Mouse (Mus musculus) midbrain, embryonic 13.5 days (tissue): Measurements from ENCODE around the gene Pip5k1b. TPM values are rescaled to one million over a fixed set of nuclear protein-coding genes. Genes with fewer than 3 reads are reported as not detected.

Experiments
- ATAC-seq: fragments of 200-750 bp; cut with Nextera tagmentation; 2 replicates; pipeline ENCODE4 v1.8.0; 2017; ENCODE audit warnings: mild to moderate bottlenecking, moderate TSS enrichment, moderate library complexity
- H3K27ac ChIP-seq: fragments of 300-500 bp; sonication (generic); 2 replicates; pipeline ENCODE4 v1.5.1; 2015; ENCODE audit warnings: inconsistent platforms, mild to moderate bottlenecking, moderate library complexity
- H3K27me3 ChIP-seq: fragments of 300-500 bp; sonication (generic); 2 replicates; pipeline ENCODE4 v1.6.1; 2015; ENCODE audit warnings: mild to moderate bottlenecking, inconsistent platforms
- H3K36me3 ChIP-seq: fragments of 300-500 bp; sonication (generic); 2 replicates; pipeline ENCODE4 v1.6.1; 2015; ENCODE audit warnings: mild to moderate bottlenecking, inconsistent platforms
- H3K4me1 ChIP-seq: fragments of 300-500 bp; sonication (generic); replicated peaks from 2 replicates; pipeline ENCODE4 v1.6.1; 2015; ENCODE audit warnings: inconsistent platforms
- H3K4me2 ChIP-seq: fragments of 300-500 bp; sonication (generic); replicated peaks from 2 replicates; pipeline ENCODE4 v1.6.1; 2015; ENCODE audit warnings: moderate library complexity, mild to moderate bottlenecking, inconsistent platforms
- H3K4me3 ChIP-seq: fragments of 300-500 bp; sonication (generic); replicated peaks from 2 replicates; pipeline ENCODE4 v1.5.1; 2015; ENCODE audit warnings: mild to moderate bottlenecking, inconsistent platforms
- H3K9ac ChIP-seq: fragments of 300-500 bp; sonication (generic); replicated peaks from 2 replicates; pipeline ENCODE4 v1.6.1; 2015; ENCODE audit warnings: mild to moderate bottlenecking, inconsistent platforms
- H3K9me3 ChIP-seq: fragments of 300-500 bp; sonication (generic); 2 replicates; pipeline ENCODE4 v1.6.1; 2016; ENCODE audit warnings: mild to moderate bottlenecking, inconsistent platforms
- WGBS: fragments of 180-500 bp; shearing (Covaris S2); methylation state at CpG from one replicate; pipeline ENCODE4 v1.1.7; 2015; 5-methylcytosine and 5-hydroxymethylcytosine counted together
- polyA plus RNA-seq: library from polyadenylated mRNA; unstranded; fragments of >200 nt; fragmentation: Nextera tagmentation; extraction: Ambion mirVana; gene quantifications from 2 replicates; pipeline ENCODE4 v1.2.1, GENCODE M21; 2015

The Pip5k1b gene
- polyA plus RNA-seq, 1 experiment from 2014 or later = 1.3 TPM

- 83% methylated on average over 5 of the region's 5 CpGs for WGBS
- Histone ChIP-seq H3K36me3 (no peaks in the 10 kb centered on the region), H3K27me3 (no peaks in the 10 kb centered on the region), H3K9me3 (no peaks in the 10 kb centered on the region), H3K4me3 (no peak overlapping the region), H3K4me1 (no peaks in the 10 kb centered on the region), H3K27ac (no peak overlapping the region), H3K4me2 (no peak overlapping the region), H3K9ac (no peak overlapping the region)
- no peak for ATAC-seq
Measured at GRCm38 (mm10) chr19:24332956-24333355, 222.7 kb downstream of the Pip5k1b start.

- H3K9me3 ChIP-seq = no peaks in the 10 kb centered on the region
- no peaks in the 10 kb centered on the region for H3K36me3 ChIP-seq
- H3K9ac ChIP-seq = no peak overlapping the region
- 86% methylated on average over 2 of the region's 2 CpGs for WGBS
- ATAC-seq = no peak
- no peak overlapping the region for H3K4me3 ChIP-seq
- no peaks in the 10 kb centered on the region for H3K27me3 ChIP-seq
- H3K27ac ChIP-seq = no peak overlapping the region
- H3K4me1 ChIP-seq = no peaks in the 10 kb centered on the region
- H3K4me2 ChIP-seq = no peak overlapping the region
Measured at GRCm38 (mm10) chr19:24331274-24331673, 224.4 kb downstream of the Pip5k1b start.

GRCm38 (mm10) chr19:24330366-24330765 lies 225.3 kb downstream of the Pip5k1b start:
- no peak for ATAC-seq
- H3K4me3 ChIP-seq = no peak overlapping the region
- no peak overlapping the region for H3K27ac ChIP-seq
- H3K27me3 ChIP-seq = no peaks in the 10 kb centered on the region
- H3K4me2 ChIP-seq = no peak overlapping the region
- no peaks in the 10 kb centered on the region for H3K4me1 ChIP-seq
- no peaks in the 10 kb centered on the region for H3K9me3 ChIP-seq
- H3K36me3 ChIP-seq = no peaks in the 10 kb centered on the region
- no peak overlapping the region for H3K9ac ChIP-seq
- 75% methylated on average over 2 of the region's 2 CpGs for whole genome bisulfite sequencing

GRCm38 (mm10) chr19:24327921-24328320 lies 227.8 kb downstream of the Pip5k1b start:
- Histone ChIP-seq H3K36me3 (no peaks in the 10 kb centered on the region), H3K9me3 (no peaks in the 10 kb centered on the region), H3K27me3 (no peaks in the 10 kb centered on the region), H3K4me3 (no peak overlapping the region), H3K4me1 (peaks cover 11% of the 10 kb centered on the region), H3K27ac (no peak overlapping the region), H3K4me2 (no peak overlapping the region), H3K9ac (no peak overlapping the region)
- ATAC-seq = no peak
- WGBS = 75% methylated on average over 2 of the region's 2 CpGs

- H3K36me3 ChIP-seq = no peaks in the 10 kb centered on the region
- no peak overlapping the region for H3K4me3 ChIP-seq
- H3K27me3 ChIP-seq = 0 out of 2 replicates have a peak, but pooled peaks cover 3% of the 10 kb centered on the region
- H3K9me3 ChIP-seq = no peaks in the 10 kb centered on the region
- peaks cover 11% of the 10 kb centered on the region for H3K4me1 ChIP-seq
- no peak for ATAC-seq
- no peak overlapping the region for H3K27ac ChIP-seq
- WGBS = 50% methylated on average over 1 of the region's 1 CpGs
- no peak overlapping the region for H3K9ac ChIP-seq
- H3K4me2 ChIP-seq = no peak overlapping the region
Measured at GRCm38 (mm10) chr19:24326969-24327368, 228.7 kb downstream of the Pip5k1b start.

- H3K4me3 ChIP-seq = no peak overlapping the region
- H3K27ac ChIP-seq = no peak overlapping the region
- no peak for ATAC-seq
- no peaks in the 10 kb centered on the region for H3K9me3 ChIP-seq
- 87% methylated on average over 6 of the region's 6 CpGs for WGBS
- no peaks in the 10 kb centered on the region for H3K36me3 ChIP-seq
- 0 out of 2 replicates have a peak, but pooled peaks cover 8% of the 10 kb centered on the region for H3K27me3 ChIP-seq
- H3K4me1 ChIP-seq = peaks cover 11% of the 10 kb centered on the region
- H3K9ac ChIP-seq = no peak overlapping the region
- no peak overlapping the region for H3K4me2 ChIP-seq
Measured at GRCm38 (mm10) chr19:24325692-24326091, 230.0 kb downstream of the Pip5k1b start.

- no peak overlapping the region for H3K4me2 ChIP-seq
- H3K36me3 ChIP-seq = no peaks in the 10 kb centered on the region
- no peak overlapping the region for H3K4me3 ChIP-seq
- no peak overlapping the region for H3K27ac ChIP-seq
- H3K27me3 ChIP-seq = 0 out of 2 replicates have a peak, but pooled peaks cover 8% of the 10 kb centered on the region
- no peak overlapping the region for H3K9ac ChIP-seq
- WGBS = 37% methylated on average over 10 of the region's 10 CpGs
- H3K4me1 ChIP-seq = peaks cover 11% of the 10 kb centered on the region
- no peaks in the 10 kb centered on the region for H3K9me3 ChIP-seq
- ATAC-seq = no peak
Measured at GRCm38 (mm10) chr19:24323841-24324613, 231.6 kb downstream of the Pip5k1b start.

- no peak for ATAC-seq
- no peak overlapping the region for H3K4me2 ChIP-seq
- 89% methylated on average over 8 of the region's 8 CpGs for whole genome bisulfite sequencing
- H3K4me1 ChIP-seq = peaks cover 16% of the 10 kb centered on the region
- H3K9me3 ChIP-seq = no peaks in the 10 kb centered on the region
- H3K27ac ChIP-seq = no peak overlapping the region
- no peaks in the 10 kb centered on the region for H3K36me3 ChIP-seq
- no peak overlapping the region for H3K9ac ChIP-seq
- H3K4me3 ChIP-seq = no peak overlapping the region
- 0 out of 2 replicates have a peak, but pooled peaks cover 8% of the 10 kb centered on the region for H3K27me3 ChIP-seq
Measured at GRCm38 (mm10) chr19:24321900-24322311, 233.8 kb downstream of the Pip5k1b start.

GRCm38 (mm10) chr19:24321211-24321899 lies 234.3 kb downstream of the Pip5k1b start:
- WGBS = 90% methylated on average over 6 of the region's 6 CpGs
- H3K27ac ChIP-seq = no peak overlapping the region
- no peak for ATAC-seq

GRCm38 (mm10) chr19:24318172-24318571 lies 237.5 kb downstream of the Pip5k1b start:
- no peaks in the 10 kb centered on the region for H3K9me3 ChIP-seq
- no peak overlapping the region for H3K4me2 ChIP-seq
- peaks cover 19% of the 10 kb centered on the region for H3K4me1 ChIP-seq
- H3K36me3 ChIP-seq = no peaks in the 10 kb centered on the region
- H3K9ac ChIP-seq = no peak overlapping the region
- ATAC-seq = no peak
- 0 out of 2 replicates have a peak, but pooled peaks cover 12% of the 10 kb centered on the region for H3K27me3 ChIP-seq
- no peak overlapping the region for H3K4me3 ChIP-seq
- 88% methylated on average over 10 of the region's 10 CpGs for WGBS
- no peak overlapping the region for H3K27ac ChIP-seq

More at GRCm38 (mm10) chr19:24321211-24321899, 234.3 kb downstream of the Pip5k1b start:
- Histone ChIP-seq H3K4me2 (no peak overlapping the region), H3K9ac (no peak overlapping the region), H3K27me3 (0 out of 2 replicates have a peak, but pooled peaks cover 8% of the 10 kb centered on the region), H3K36me3 (no peaks in the 10 kb centered on the region), H3K9me3 (no peaks in the 10 kb centered on the region), H3K4me1 (peaks cover 21% of the 10 kb centered on the region), H3K4me3 (no peak overlapping the region)

- Histone ChIP-seq H3K9ac (no peak overlapping the region), H3K27ac (no peak overlapping the region), H3K36me3 (no peaks in the 10 kb centered on the region), H3K4me2 (no peak overlapping the region), H3K27me3 (0 out of 2 replicates have a peak, but pooled peaks cover 12% of the 10 kb centered on the region), H3K4me3 (no peak overlapping the region), H3K9me3 (no peaks in the 10 kb centered on the region), H3K4me1 (peaks cover 22% of the 10 kb centered on the region)
- ATAC-seq = no peak
- 93% methylated on average over 2 of the region's 2 CpGs for WGBS
Measured at GRCm38 (mm10) chr19:24317731-24318130, 237.9 kb downstream of the Pip5k1b start.

- Histone ChIP-seq H3K4me1 (peaks cover 23% of the 10 kb centered on the region), H3K9ac (no peak overlapping the region), H3K9me3 (no peaks in the 10 kb centered on the region), H3K27me3 (peaks cover 13% of the 10 kb centered on the region; the same call in 1 of the 2 replicates), H3K4me3 (no peak overlapping the region), H3K36me3 (no peaks in the 10 kb centered on the region), H3K27ac (no peak overlapping the region; the same call in 1 of the 2 replicates), H3K4me2 (no peak overlapping the region)
- peak; percentile 80 for ATAC-seq
- 36% methylated on average over 15 of the region's 15 CpGs for WGBS
Measured at GRCm38 (mm10) chr19:24317038-24317591, 238.6 kb downstream of the Pip5k1b start.
